Mouse (Mus musculus) thymus, adult 2 months (tissue): Measurements from ENCODE around the gene 4930442H23Rik. TPM values are rescaled to one million over a fixed set of nuclear protein-coding genes. Genes with fewer than 3 reads are reported as not detected.

Source experiments
- DNase-seq: peaks from one replicate; pipeline ENCODE4 v3.0.0; 2021
- H3K27ac ChIP-seq: fragments of 200-500 bp; 2 replicates; pipeline ENCODE4 v1.5.1; 2012; ENCODE audit warnings: low read length, control low read depth; ENCODE audit not compliant: control insufficient read depth, insufficient read depth
- H3K27me3 ChIP-seq: fragments of 200-500 bp; 2 replicates; pipeline ENCODE4 v1.6.1; 2012; ENCODE audit warnings: mild to moderate bottlenecking, low read length, moderate library complexity, mixed read lengths; ENCODE audit not compliant: control insufficient read depth, insufficient read depth
- H3K36me3 ChIP-seq: fragments of 200-500 bp; 2 replicates; pipeline ENCODE4 v1.6.1; 2012; ENCODE audit warnings: mild to moderate bottlenecking, low read length, moderate library complexity; ENCODE audit not compliant: control insufficient read depth, insufficient read depth
- H3K4me1 ChIP-seq: fragments of 200-500 bp; replicated peaks from 2 replicates; pipeline ENCODE4 v1.6.1; 2012; ENCODE audit warnings: low read length; ENCODE audit not compliant: control insufficient read depth, insufficient read depth
- H3K4me3 ChIP-seq: fragments of 200-500 bp; 2 replicates; pipeline ENCODE4 v1.5.1; 2012; ENCODE audit warnings: mild to moderate bottlenecking, low read length, control low read depth, moderate library complexity; ENCODE audit not compliant: control insufficient read depth, insufficient read depth
- CTCF ChIP-seq: fragments of 200-500 bp; IDR thresholded peaks from 2 replicates; pipeline ENCODE4 v1.5.1; 2012; ENCODE audit warnings: mild to moderate bottlenecking, control low read depth, low read length, moderate library complexity, borderline replicate concordance; ENCODE audit not compliant: control insufficient read depth, poor library complexity, insufficient read depth; ENCODE audit errors: extremely low read depth
- POLR2A ChIP-seq: fragments of 200-500 bp; IDR thresholded peaks from 2 replicates; pipeline ENCODE4 v1.6.1; 2012; ENCODE audit warnings: mild to moderate bottlenecking, low read length, control low read depth, moderate library complexity; ENCODE audit not compliant: control insufficient read depth, poor library complexity, insufficient read depth; ENCODE audit errors: extremely low read depth
- WGBS: fragments of 180-500 bp; shearing (Covaris S2); methylation state at CpG from one replicate; pipeline ENCODE4 v1.1.7; 2018; 5-methylcytosine and 5-hydroxymethylcytosine counted together
- polyA plus RNA-seq: library from polyadenylated mRNA; depleted of rRNA; stranded (reverse); fragments of >200 nt; gene quantifications from 2 replicates; pipeline ENCODE4 v1.2.3, GENCODE M21; 2012

Gene 4930442H23Rik
- polyA plus RNA-seq, 1 experiment, result not detected

GRCm38 (mm10) chr10:81191342-81191982 lies 7.8 kb upstream of the 4930442H23Rik start:
- 72% methylated on average over 18 of the region's 18 CpGs for WGBS
- Histone ChIP-seq H3K27ac (no peak overlapping the region), H3K27me3 (no peaks in the 10 kb centered on the region), H3K36me3 (no peaks in the 10 kb centered on the region), H3K4me1 (peaks cover 31% of the 10 kb centered on the region), H3K4me3 (no peak overlapping the region)
- TF ChIP-seq CTCF (no peak), POLR2A (no peak)
- no peak for DNase-seq

GRCm38 (mm10) chr10:81190912-81191321 lies 7.3 kb upstream of the 4930442H23Rik start:
- Histone ChIP-seq H3K27ac (no peak overlapping the region), H3K27me3 (no peaks in the 10 kb centered on the region), H3K4me1 (peaks cover 31% of the 10 kb centered on the region), H3K36me3 (no peaks in the 10 kb centered on the region), H3K4me3 (no peak overlapping the region)
- TF ChIP-seq CTCF (no peak), POLR2A (no peak)
- no peak for DNase-seq
- 73% methylated on average over 6 of the region's 6 CpGs for WGBS

DNA sequence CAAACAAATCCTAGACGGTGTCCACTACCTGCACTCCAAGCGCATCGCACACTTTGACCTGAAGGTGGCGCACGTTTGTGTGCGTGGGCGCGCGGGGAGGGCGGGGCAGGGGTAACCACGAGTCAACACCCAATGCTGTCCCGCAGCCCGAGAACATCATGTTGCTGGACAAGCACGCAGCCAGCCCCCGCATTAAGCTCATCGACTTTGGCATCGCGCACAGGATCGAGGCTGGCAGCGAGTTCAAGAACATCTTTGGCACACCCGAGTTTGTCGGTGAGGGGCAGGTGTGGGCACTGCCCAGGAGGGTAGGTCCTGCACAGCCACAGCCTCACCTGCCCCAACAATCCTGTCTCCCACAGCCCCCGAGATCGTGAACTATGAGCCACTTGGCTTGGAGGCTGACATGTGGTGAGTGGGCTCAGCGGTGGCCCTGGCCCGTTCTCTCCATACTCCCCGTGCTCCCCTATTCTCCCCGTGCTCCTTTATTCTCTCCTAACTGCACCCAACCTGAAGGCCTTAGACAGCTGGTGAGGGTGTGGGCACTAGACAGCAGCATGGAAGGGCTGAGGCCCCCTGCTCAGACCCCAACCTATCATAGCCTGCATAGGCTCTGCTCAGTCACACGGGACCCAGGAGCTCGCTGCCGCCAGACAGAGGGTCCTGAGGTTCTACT lies 6.7 kb upstream of the 4930442H23Rik start:
- DNase-seq, result no peak
- Histone ChIP-seq H3K27ac (no peak overlapping the region), H3K36me3 (no peaks in the 10 kb centered on the region), H3K4me1 (peaks cover 31% of the 10 kb centered on the region), H3K27me3 (no peaks in the 10 kb centered on the region), H3K4me3 (no peak overlapping the region)
- WGBS, result 89% methylated on average over 31 of the region's 31 CpGs
- TF ChIP-seq POLR2A (no peak), CTCF (peak; percentile 17; the same call in 1 of the 2 replicates)

DNA sequence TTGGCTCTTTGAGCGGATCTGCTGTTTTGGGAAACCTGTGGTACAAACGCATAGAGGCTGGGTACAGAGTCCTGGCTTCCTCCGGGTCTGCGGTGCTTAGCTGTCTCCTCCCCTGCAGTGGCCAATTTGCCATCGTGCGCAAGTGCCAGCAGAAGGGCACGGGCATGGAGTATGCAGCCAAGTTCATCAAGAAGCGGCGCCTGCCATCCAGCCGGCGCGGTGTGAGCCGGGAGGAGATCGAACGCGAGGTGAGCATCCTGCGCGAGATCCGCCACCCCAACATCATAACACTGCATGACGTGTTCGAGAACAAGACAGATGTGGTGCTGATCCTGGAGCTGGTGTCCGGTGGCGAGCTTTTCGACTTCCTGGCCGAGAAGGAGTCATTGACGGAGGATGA lies 6.2 kb upstream of the 4930442H23Rik start:
- WGBS, result 96% methylated on average over 26 of the region's 26 CpGs
- Histone ChIP-seq H3K27me3 (no peaks in the 10 kb centered on the region), H3K4me3 (no peak overlapping the region), H3K36me3 (0 out of 2 replicates have a peak, but pooled peaks cover under 1% of the 10 kb centered on the region), H3K27ac (no peak overlapping the region), H3K4me1 (peaks cover 28% of the 10 kb centered on the region)
- TF ChIP-seq CTCF (no peak), POLR2A (no peak)
- DNase-seq, result no peak

GRCm38 (mm10) chr10:81187161-81187560 lies 3.5 kb upstream of the 4930442H23Rik start:
- Histone ChIP-seq H3K36me3 (peaks cover 4% of the 10 kb centered on the region; the same call in 1 of the 2 replicates), H3K4me1 (peaks cover 20% of the 10 kb centered on the region), H3K4me3 (no peak overlapping the region), H3K27ac (no peak overlapping the region), H3K27me3 (no peaks in the 10 kb centered on the region)
- TF ChIP-seq POLR2A (no peak), CTCF (no peak)
- 95% methylated on average over 9 of the region's 9 CpGs for WGBS
- DNase-seq, result no peak

DNA sequence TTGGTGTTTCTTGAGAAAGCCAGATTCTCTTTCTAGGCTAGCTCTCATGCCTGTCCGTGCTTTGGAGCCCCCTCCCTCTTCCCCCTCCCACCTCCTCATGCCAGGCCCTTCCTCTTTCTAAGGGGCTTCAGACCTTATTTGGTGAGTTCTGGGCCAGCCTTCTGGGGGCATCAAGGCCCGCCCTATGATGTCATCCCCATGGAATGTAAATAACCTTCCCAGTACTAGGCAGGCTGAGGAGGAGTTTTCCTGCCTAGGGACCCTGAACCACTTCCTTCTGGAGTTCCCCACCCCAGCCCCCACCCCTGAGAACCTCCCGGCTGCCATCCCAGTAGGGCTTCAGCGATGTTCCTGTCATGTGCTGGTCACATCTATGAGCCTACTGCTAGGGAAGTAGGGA lies 1.1 kb upstream of the 4930442H23Rik start:
- WGBS, result 86% methylated on average over 4 of the region's 4 CpGs
- no peak for TF ChIP-seq POLR2A
- TF ChIP-seq CTCF, result no peak
- no peak overlapping the region for H3K4me3 ChIP-seq
- no peaks in the 10 kb centered on the region for H3K27me3 ChIP-seq
- H3K36me3 ChIP-seq, result peaks cover 28% of the 10 kb centered on the region
- H3K4me1 ChIP-seq, result peaks cover 10% of the 10 kb centered on the region
- H3K27ac ChIP-seq, result no peak overlapping the region
- no peak for DNase-seq
